Mouse (Mus musculus) myocyte (in vitro differentiated cells): ENCODE data around the gene Myo16.

Experiments
- CEBPB ChIP-seq: IDR thresholded peaks from 2 replicates; pipeline ENCODE4 v1.6.1; 2011; ENCODE audit warnings: mild to moderate bottlenecking, moderate library complexity; ENCODE audit not compliant: poor library complexity, insufficient read depth, severe bottlenecking
- E2F4 ChIP-seq: IDR thresholded peaks from one replicate; pipeline ENCODE4 v1.6.1; 2011; ENCODE audit warnings: mild to moderate bottlenecking, control low read depth, moderate library complexity; ENCODE audit not compliant: insufficient read depth
- MAX ChIP-seq: IDR thresholded peaks from one replicate; pipeline ENCODE4 v1.6.1; 2011; ENCODE audit warnings: low read depth, mild to moderate bottlenecking, control low read depth
- MYOD1 ChIP-seq, 3 experiments: IDR thresholded peaks; one replicate each; pipeline ENCODE4 v1.6.1; 2011; ENCODE audit warnings: control low read depth in 2 of 3, low read depth in 2 of 3, mild to moderate bottlenecking in 2 of 3, moderate library complexity in 1 of 3; ENCODE audit not compliant: insufficient read length in 2 of 3, control insufficient read depth in 1 of 3
- MYOG ChIP-seq, 3 experiments: IDR thresholded peaks; one replicate each; pipeline ENCODE4 v1.6.1; 2011; ENCODE audit warnings: control low read depth in 2 of 3, low read depth in 2 of 3, mild to moderate bottlenecking in 2 of 3; ENCODE audit not compliant: insufficient read length in 2 of 3, control insufficient read depth in 1 of 3, insufficient read depth in 1 of 3
- POLR2A ChIP-seq: IDR thresholded peaks from one replicate; pipeline ENCODE4 v1.6.1; 2011; ENCODE audit warnings: low read depth, mild to moderate bottlenecking, control low read depth, moderate library complexity; ENCODE audit not compliant: insufficient read length
- POLR2AphosphoS2 ChIP-seq: IDR thresholded peaks from one replicate; pipeline ENCODE4 v1.6.1; 2011; ENCODE audit warnings: low read depth, control low read depth; ENCODE audit not compliant: insufficient read length
- REST ChIP-seq: IDR thresholded peaks from one replicate; pipeline ENCODE4 v1.6.1; 2011; ENCODE audit warnings: mild to moderate bottlenecking, control low read depth, moderate library complexity; ENCODE audit not compliant: insufficient read depth, insufficient read length
- SRF ChIP-seq: IDR thresholded peaks from one replicate; pipeline ENCODE4 v1.6.1; 2011; ENCODE audit warnings: low read depth; ENCODE audit not compliant: control insufficient read depth, insufficient read length
- TCF12 ChIP-seq: IDR thresholded peaks from one replicate; pipeline ENCODE4 v1.6.1; 2011; ENCODE audit warnings: mild to moderate bottlenecking, control low read depth; ENCODE audit not compliant: poor library complexity, insufficient read depth, severe bottlenecking
- USF1 ChIP-seq: IDR thresholded peaks from one replicate; pipeline ENCODE4 v1.6.1; 2011; ENCODE audit warnings: low read depth, mild to moderate bottlenecking, control low read depth, moderate library complexity

DNA sequence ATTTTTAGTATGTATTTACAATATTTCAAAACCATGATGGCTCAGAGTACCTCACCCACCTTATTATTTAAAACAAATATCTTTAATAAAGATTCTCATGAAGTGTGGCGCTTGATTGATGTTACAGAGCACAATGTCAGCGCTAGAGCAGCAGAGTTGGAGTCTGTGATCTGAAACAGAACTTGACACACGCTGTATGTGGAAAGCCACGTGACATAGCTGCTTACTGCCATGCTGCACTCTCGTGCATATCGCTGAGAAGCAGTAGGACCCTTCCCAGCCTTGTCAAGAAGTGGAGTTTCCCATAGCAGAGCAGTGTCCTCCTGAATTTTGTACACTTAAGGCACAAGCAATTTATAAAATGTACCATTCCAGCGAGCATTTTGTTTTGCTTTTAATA is 528.2 kb downstream of the Myo16 start:
- TF ChIP-seq MAX (no peak), POLR2A (no peak), MYOD1 (IDR thresholded peaks at IDR 0.05; ENCODE audit: control insufficient read depth in 1 of 3, insufficient read length in 2 of 3, low read depth in 2 of 3) (no peak), CEBPB (no peak), E2F4 (no peak), USF1 (no peak), REST (no peak), TCF12 (no peak), POLR2AphosphoS2 (no peak), SRF (no peak), MYOG (IDR thresholded peaks at IDR 0.05; ENCODE audit: control insufficient read depth in 1 of 3, insufficient read depth in 1 of 3, insufficient read length in 2 of 3, low read depth in 2 of 3) (no peak)
